Comparison of ENCODE assay signal across 9 mouse cellular contexts in genomic region chr9:96728338-96729162, GRCm38 (mm10). TPM values are rescaled to one million over a fixed set of nuclear protein-coding genes. Genes with fewer than 3 reads are reported as not detected.
DNase-seq lines count a peak whose midpoint lies in the region; ATAC-seq and TF ChIP-seq lines count a peak whose summit lies in the region.
"Had no signal": no experiment of that assay in that cellular context is flagged by ENCODE, and none has a peak within 500 bp of the region (broad histone marks: within the 10 kb centered on the region; RNA-seq: fewer than 3 reads in every experiment).

No protein-coding gene starts in this region.

- no peak for TF ChIP-seq CTCF in heart, postnatal 0 days (IDR thresholded peaks at IDR 0.05; ENCODE audit: low read depth)

- WGBS in heart, postnatal 0 days = 79% methylated on average over 16 of the region's 16 CpGs
- 57% methylated on average over 16 of the region's 16 CpGs for WGBS in forebrain, embryonic 14.5 days

- no peak overlapping the region for H3K4me3 ChIP-seq in heart, postnatal 0 days (ENCODE audit: low read depth, low read length)
- H3K4me3 ChIP-seq in forebrain, embryonic 14.5 days (ENCODE audit: low read depth, low read length) = peak overlapping the region; percentile 33; the same call in 1 of the 2 replicates

- H3K36me3 ChIP-seq in heart, postnatal 0 days (replicated peaks; ENCODE audit: control insufficient read depth, insufficient read depth, low read length) = no peaks in the 10 kb centered on the region
- no peaks in the 10 kb centered on the region for H3K36me3 ChIP-seq in forebrain, embryonic 14.5 days (ENCODE audit: control insufficient read depth, insufficient read depth, low read length)

- no peak overlapping the region for H3K4me2 ChIP-seq in heart, postnatal 0 days (ENCODE audit: low read depth, low read length)
- H3K4me2 ChIP-seq in forebrain, embryonic 14.5 days (ENCODE audit: low read length) = peak overlapping the region; percentile 49

- no peaks in the 10 kb centered on the region for H3K9me3 ChIP-seq in heart, postnatal 0 days (replicated peaks; ENCODE audit: control insufficient read depth, low read length)
- H3K9me3 ChIP-seq in forebrain, embryonic 14.5 days (replicated peaks; ENCODE audit: control insufficient read depth, low read length) = no peaks in the 10 kb centered on the region

- TF ChIP-seq EP300 in heart, postnatal 0 days (IDR thresholded peaks at IDR 0.05; ENCODE audit: low read depth) = no peak

- peaks cover 28% of the 10 kb centered on the region for H3K4me1 ChIP-seq in heart, postnatal 0 days (ENCODE audit: control insufficient read depth, insufficient read depth)
- peaks cover 47% of the 10 kb centered on the region for H3K4me1 ChIP-seq in forebrain, embryonic 14.5 days (ENCODE audit: control insufficient read depth, insufficient read depth, low read length)

- ATAC-seq in heart, postnatal 0 days (ENCODE audit: insufficient read depth, low read depth) = no peak
- no peak for ATAC-seq in forebrain, embryonic 14.5 days

- no peak overlapping the region for H3K9ac ChIP-seq in heart, postnatal 0 days (replicated peaks; ENCODE audit: low read depth, low read length)
- no peak overlapping the region for H3K9ac ChIP-seq in forebrain, embryonic 14.5 days (ENCODE audit: low read length)

- no peak for DNase-seq in heart, postnatal 0 days (ENCODE audit: low spot score)
- no peak for DNase-seq in heart, adult 8-10 months (ENCODE audit: low spot score)
- peak; percentile 63 for DNase-seq in brain, adult 2 months (ENCODE audit: low read depth, low spot score)
- DNase-seq in forebrain, embryonic 14.5 days (ENCODE audit: low spot score) = peak; percentile 54
- peak; percentile 78 for DNase-seq in lung, postnatal 36 days
- no peak for DNase-seq in urinary bladder, adult 18-20 months (ENCODE audit: low spot score in 2 of 2)
- DNase-seq in right cerebral cortex, adult 2 months (ENCODE audit: low spot score in 2 of 2) = no peak
- DNase-seq in spleen, postnatal 36 days (ENCODE audit: low spot score in 2 of 2) = no peak
- DNase-seq: gastrocnemius, postnatal 36 days had no signal

- no peaks in the 10 kb centered on the region for H3K27me3 ChIP-seq in heart, postnatal 0 days (ENCODE audit: control insufficient read depth, insufficient read depth, low read length)
- no peaks in the 10 kb centered on the region for H3K27me3 ChIP-seq in forebrain, embryonic 14.5 days (replicated peaks; ENCODE audit: control insufficient read depth, insufficient read depth, low read length)

- peak overlapping the region; percentile 83 for H3K27ac ChIP-seq in heart, postnatal 0 days (ENCODE audit: low read depth)
- peak overlapping the region; percentile 91 for H3K27ac ChIP-seq in forebrain, embryonic 14.5 days (ENCODE audit: low read depth, low read length)

RNA-seq across cellular contexts. Expression of gene Zbtb38, which starts 24.1 kb away (rescaled TPM):
- total RNA-seq in heart, postnatal 0 days (2014; rRNA removed; ENCODE audit: low replicate concordance) = 31.8 and 44.5 TPM in 2 replicates
- polyA plus RNA-seq in heart, postnatal 0 days (2015; fragmentation: Nextera tagmentation; extraction: Ambion mirVana) = 27.5 and 28.7 TPM in 2 replicates
- total RNA-seq in heart, adult 8-10 months (2022) = 10 to 100 TPM; 38.8 to 42.4 (median 40.8) TPM
- polyA plus RNA-seq in forebrain, embryonic 14.5 days (2014; fragmentation: Nextera tagmentation; extraction: Ambion mirVana) = 36.7 and 50.1 TPM in 2 replicates

Comparison
In these comparisons a context has a peak if more than half of its experiments do, and no peak if none do; other contexts are left out.
1. DNase-seq: peak in brain, adult 2 months (single experiment), forebrain, embryonic 14.5 days (single experiment) and lung, postnatal 36 days (single experiment); none in heart, postnatal 0 days (single experiment), heart, adult 8-10 months (single experiment), urinary bladder, adult 18-20 months (0 of 2), right cerebral cortex, adult 2 months (0 of 2) and spleen, postnatal 36 days (0 of 2).